Mouse (Mus musculus): ENCODE data around the gene Ino80b.

Ino80b gene

DNA sequence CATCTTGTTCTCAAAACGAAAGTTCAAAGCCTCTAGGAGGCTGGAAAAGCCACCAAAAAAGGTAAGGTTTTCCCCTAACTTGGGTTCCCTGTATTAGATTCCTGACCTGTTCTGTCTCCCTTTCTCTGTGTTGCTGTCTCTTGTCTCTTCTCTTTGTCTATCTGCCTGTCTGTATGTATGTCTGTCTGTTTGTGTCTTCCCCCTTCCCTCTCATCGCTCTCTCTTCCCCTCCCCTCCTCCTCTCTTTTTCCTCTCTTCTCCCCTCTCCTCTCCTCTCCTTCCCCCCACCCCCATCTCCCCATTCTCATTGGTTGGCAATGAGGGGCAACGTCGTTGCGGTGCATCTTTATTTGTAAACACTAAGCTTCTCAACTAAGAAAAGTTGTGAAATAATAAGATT lies at the start of gene Ino80b:
Ino80b (minus strand) TSS at position 101 of the 400 bp plus-strand sequence.
- DNase-seq = no peak

DNA sequence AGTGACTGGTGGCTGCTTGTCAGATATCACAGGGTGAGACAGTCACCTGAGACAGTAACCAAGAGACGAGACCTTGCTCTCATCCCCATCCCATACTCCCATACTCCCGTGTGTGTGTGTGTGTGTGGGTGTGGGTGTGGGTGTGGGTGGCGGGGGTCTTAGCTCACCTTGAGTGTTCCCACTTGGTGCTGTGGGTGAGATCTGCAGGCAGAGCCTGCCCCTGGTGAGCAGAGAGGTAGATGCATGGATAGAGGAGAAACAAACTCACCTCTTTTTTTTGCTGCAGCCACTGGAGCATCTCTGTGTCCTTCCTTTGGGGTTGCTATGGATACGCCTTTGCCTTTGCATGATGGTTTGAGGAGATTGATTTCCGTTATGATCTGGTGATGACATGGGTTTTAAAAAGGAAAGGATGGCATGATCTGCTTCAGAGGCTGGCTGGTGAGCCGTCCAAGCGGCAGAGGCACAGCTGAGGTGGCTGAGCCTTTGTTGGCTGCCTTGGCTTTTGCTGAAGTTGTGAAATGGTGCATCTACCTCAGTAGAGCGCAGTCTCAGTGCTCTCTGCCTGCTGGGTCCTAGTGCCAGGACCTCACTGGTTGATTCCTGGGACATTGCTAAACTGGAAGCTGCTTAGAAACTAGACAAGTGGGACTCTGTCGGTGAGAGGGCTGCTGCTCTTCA lies 47.1 kb upstream of the Ino80b start:
- no peak for DNase-seq

DNA sequence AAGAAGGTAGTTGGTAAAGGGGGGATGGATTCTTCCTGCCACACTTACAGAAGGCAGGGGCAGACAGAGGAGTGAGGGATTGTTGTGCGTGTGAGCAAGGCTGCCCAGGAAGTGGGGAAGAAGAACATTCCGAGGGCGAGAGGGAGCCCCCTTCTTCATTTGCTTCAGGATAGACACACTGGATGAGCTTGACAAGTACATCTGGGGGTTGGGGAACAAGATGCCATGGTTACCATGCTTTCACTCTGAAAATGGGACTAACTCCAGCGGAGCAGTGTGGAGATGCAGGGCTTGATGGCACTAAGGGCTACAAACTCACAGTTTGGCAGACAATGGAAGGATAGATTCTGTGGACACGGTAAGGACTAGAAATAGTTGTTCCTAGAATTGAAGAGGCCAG lies 45.8 kb upstream of the Ino80b start:
- no peak for DNase-seq

DNA sequence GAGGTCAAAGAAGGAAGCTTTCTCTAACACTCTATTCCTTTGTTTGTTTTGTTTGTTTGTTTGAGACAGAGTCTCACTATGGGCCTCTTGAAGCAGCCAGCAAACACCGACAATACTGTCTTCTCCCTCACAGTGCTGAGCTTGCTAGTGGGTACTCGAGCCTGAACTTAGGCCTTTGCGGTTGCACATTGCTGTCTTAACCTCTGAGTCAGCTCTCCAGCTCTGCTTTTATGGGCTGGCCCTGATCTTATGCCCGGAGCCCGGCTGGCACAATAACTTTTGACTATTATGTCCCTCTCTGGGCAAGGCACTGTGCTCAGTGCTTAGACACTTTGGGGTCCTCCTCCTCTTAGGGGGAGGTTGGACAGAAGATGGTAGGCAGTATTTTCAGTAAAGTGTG lies 44.6 kb upstream of the Ino80b start:
- peak in 1 of 2 experiments; percentile 21 for DNase-seq

DNA sequence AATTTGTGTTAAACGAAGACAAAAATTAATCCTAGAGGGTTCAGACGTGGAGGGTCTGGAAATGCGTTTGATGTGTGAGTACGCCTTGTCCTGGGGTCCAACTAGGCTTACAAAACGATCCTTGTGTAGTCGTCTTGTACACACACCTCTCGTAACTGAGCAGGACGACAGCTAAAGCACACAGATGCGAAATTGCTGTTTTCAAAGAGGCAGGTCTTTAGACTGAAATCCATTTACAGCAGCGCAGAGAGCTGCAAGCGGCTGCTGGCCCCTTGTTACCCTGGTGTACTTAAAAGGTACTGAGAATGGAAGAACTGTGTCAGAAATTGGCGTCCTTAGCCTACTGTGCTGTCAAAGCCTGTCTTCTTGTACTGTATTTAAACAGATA lies 41.0 kb upstream of the Ino80b start:
- DNase-seq = no peak

DNA sequence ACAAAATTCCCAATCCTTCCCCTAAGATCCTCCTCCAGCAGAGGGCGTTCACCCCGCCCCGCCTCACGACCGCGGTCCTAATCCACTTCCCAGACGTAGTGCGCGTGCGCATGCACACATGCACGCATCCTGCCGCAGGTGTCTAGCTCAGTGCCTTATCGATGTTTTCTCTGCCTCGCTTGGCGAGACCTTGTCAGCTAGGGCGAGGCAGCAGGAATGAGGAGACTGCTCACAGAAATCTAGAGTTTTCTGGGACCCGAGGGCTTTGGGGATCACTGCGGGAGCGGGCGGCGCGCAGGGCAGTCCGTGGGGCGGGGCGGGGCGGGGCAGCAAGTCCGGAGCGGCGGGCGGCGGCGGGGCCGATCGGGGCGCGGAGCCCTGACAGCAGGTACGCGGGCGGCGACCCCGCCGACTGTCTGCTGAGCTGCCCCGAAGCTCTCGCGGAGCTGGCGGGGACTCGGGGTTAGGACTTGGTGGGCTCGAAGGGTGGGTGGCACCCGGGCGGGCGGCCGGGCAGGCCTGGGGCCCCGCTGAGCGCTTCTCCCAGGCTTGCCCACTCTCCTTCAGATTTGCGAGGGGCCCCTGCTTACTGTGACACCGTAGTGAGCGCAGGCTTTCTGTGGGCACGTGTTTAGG lies 40.5 kb upstream of the Ino80b start, which contains the start of gene Dctn1:
Dctn1 (plus strand) TSS at position 314 of the 636 bp plus-strand sequence.
- DNase-seq = peak; percentile 96 to 98

DNA sequence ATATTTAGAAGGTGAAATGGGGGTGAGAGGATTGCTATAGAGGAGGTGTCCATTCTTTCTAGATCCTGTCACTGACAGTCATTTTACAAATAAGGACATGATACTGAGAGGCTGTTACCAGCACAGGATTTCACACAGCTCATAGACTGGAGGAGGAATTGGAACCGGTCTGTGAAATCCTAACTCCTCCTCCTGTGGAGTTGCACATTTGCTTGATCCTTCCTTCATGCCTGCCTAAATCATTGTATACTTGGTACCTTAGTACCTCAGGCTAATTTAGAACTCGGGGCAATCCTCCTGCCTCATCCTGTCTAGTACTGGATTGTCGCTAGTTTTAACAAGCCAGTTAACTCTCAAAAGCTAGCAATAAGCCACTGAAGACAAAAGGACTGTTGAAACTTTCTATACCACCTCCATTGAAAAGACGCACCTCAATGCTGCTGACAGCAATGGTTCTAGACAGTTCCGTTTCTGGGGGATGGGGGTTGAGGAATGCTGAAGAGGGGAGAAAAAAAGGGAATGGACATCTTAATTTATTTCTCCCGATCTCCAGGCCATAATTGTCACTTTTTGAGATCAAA lies 39.9 kb upstream of the Ino80b start:
- DNase-seq = no peak

DNA sequence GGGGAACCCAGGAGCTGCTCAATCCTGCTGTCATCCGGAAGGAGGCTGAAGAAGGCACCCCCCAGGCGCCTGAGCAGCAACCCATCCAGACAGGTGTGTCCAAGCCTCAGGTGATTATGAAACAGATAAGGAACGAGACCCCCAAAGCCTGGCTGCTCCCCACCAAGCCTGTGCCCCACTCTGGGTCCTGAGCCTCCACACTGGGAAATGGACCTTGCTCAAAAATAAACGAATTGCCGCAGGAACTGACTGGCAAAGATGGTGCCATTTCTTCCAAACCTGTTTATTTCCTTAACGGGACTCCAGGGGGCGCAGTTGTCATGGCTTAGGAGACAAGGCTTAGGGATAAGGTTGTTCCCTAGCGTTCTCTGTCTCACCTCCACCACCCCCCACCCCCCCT lies 37.5 kb upstream of the Ino80b start:
- peak; percentile 77 to 83 for DNase-seq

DNA sequence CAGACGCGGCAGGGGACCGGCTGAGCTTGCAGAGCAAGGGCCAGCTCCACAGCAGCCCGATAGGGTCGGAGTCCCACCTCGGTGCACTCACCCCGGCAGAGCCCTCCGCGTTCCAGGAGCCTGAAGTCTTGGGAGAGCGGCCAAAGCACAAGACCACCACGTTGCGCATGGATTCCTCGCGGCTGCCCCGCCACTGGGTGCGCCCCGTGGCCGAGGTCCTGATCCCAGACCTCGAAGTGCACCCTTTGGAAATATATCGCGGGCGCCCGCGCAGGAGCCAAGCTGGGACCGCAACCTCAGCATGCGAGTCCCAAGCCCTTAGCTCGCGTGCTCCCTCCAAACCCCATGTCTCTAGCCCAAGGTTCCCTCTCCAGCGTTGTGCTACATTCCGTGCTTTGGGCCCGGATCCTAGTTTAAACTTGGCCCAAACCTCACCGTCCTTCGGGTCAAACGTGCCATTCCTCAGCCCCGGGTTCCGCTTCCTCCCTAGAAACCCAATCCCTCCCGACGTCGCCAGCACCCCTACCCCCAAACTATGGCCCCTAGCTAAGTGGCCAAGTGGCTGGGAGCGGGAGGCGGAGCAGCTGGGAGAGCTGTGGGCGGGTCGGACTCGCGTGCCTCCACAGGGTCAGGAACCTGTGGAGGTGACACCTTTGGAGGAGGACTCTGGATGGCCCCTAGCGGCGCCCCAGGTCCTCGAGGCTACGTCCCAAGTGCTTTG lies 36.9 kb upstream of the Ino80b start:
- peak; percentile 57 to 71 for DNase-seq

DNA sequence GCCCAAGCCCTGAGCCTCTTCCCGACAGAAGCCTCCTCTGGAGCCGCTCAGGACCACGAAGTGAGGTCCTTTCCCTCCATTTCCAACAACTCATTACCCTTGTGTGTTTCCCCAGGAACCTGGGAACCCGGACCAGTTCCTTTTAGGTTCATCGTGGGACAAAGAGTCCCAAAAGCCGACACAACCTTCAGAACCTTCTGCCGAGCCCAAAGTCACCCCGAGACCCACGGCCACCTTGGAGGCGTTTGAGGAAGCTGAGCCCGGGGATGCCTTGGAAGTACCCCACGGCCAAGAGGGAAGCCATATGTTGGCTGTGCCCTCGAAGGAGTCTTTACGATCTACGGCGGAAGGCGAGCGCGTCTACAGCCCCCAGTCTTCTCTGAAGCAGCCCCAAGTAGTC lies 36.2 kb upstream of the Ino80b start:
- no peak for DNase-seq

DNA sequence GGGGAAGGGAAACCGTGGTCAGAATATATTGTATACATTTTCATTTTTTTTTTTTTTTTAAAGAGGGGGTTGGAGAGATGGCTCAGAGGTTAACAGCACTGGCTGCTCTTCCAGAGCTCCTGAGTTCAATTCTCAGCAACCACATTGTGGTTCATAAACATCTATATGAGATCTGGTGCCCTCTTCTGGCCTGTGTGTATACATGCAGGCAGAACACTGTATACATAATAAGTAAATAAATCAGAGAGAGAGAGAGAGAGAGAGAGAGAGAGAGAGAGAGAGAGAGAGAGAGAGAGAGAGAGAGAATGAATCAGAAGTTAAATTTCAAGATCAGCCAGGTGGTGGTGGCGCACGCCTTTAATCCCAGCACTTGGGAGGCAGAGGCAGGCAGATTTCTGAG lies 34.2 kb upstream of the Ino80b start:
- peak in 1 of 2 experiments; percentile 39 for DNase-seq

DNA sequence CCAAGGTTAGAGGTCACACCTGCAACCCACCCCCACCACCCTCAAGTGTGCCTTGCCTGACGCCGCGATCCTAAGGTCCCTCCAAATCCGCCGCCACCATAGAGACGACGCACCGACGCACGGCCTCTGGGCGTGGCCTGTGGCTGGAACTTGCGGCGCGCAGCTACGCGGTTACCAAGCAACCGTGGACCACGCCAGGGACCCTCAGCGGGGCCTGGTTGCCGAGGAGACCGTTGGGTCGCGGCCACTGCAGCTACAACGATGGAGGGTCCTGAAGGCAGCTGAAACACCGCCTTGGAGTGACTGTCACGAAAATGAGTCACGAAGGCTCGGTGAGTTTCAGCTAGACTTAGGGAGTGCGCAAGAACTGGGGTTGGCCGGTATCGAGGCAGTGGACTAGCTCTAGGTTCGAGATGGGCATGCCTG lies 31.0 kb upstream of the Ino80b start, which contains the start of the genes Wdr54 and 1700003E16Rik:
Wdr54 (minus strand) TSS at position 139 of the 426 bp plus-strand sequence.
1700003E16Rik (plus strand) TSS at position 146 of the 426 bp plus-strand sequence.
- DNase-seq = peak; percentile 83 to 85

DNA sequence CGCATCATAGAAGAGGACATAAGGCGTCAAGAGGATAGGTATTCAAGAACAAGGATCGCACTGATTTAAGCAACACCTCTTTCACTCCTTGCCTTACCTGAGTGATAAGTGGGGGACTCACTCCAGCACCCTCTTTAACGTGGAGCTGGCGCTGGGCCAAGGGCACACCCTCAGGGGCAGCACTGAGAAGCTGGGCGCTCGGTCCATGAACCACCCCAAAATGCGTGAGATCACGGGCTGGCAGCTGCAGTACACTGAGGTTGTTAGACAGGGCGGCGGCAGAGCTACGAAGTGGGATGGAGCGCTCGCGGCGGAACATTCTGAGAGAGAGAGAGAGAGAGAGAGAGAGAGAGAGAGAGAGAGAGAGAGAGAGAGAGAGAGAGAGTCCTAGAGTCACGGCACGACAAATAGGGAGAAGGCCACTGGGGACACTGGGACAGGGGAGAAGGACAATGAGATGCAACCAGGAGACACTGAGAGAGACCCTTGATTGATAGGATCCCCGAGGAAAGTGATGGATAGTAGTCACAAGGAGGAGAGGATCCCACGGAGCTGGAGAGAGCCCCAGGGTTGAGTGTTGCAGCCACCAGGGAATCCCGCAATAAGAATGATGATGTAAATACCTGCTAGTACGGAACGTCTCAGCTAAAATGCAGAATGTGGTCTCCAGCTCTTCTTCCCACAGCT lies 30.5 kb upstream of the Ino80b start:
- DNase-seq = peak in 1 of 2 experiments; percentile 27

DNA sequence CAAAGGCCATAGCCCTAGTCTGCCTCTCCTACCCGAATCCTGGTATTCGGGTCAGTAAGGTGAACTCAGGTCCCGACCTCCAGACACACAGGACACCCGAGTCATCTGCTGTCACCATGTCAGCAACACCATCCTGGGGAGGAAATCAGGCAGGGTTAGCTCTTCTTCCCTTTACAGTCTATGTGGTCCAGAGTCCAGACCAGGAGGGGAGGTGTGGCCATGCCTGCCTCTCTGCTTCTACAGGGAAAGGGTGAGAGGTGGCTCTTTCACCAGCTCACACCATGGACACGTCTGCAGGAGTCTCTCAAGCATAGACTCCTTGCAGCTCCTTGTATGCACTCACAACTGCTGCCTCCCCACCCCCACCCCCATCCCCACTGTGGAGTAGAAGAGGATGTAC lies 28.3 kb upstream of the Ino80b start:
- no peak for DNase-seq

DNA sequence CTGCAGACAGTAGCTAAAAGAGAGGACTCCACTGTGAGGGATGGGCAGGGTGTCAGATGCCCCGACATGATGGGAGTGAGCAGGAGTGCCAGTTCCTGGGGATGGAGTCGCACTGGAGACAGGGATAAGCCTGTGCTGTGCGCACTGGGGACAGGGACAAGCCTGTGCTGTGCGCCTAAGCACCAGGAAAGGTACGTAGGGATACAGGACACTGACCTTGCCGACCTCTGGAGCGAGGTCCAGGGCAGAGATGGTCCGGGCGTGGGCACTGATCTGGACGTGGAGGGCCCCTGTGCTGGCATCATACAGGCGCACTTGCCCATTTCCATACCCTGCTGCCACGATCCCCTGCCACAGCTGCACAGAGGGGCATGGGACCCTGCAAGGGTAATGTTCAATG lies 27.8 kb upstream of the Ino80b start:
- no peak for DNase-seq

DNA sequence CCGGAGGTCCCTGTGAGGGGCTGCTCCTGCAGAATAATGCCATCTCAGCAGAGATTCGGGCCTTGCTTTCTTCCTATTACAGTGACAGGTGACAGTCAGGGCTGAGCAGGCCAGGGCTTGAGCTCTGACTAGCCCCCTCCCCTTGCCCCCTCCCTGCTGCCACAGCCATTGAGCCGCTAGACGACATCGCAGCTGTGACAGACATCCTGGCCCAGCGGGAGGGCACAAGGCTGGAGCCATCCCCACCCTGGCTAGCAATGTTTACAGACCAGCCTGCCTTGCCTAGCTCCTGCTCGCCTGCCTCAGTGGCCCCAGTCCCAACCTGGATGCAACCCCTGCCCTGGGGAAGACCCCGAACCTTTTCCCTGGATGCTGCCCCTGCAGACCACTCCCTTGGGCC lies 26.5 kb upstream of the Ino80b start:
- DNase-seq = no peak

DNA sequence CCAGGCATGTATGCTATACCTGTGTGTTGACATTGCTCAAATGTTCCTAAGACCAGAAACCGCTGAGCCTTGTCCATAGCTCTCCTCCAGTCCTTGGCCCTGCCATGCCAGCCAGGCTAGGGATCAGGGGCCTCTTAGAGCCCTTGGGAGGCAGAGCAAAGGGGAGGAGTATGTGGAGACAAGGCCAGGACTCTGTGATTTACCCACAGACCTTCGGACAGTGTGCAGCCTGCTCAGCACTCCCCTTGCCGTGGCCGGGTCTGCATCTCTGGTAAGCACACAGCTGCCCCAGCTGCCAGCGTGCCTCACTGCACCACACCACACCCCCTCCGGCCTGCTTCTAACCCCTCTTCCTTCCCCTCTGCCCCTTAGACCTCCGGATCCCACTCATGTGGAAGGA lies 22.0 kb upstream of the Ino80b start:
- DNase-seq = peak in 1 of 2 experiments; percentile 50

DNA sequence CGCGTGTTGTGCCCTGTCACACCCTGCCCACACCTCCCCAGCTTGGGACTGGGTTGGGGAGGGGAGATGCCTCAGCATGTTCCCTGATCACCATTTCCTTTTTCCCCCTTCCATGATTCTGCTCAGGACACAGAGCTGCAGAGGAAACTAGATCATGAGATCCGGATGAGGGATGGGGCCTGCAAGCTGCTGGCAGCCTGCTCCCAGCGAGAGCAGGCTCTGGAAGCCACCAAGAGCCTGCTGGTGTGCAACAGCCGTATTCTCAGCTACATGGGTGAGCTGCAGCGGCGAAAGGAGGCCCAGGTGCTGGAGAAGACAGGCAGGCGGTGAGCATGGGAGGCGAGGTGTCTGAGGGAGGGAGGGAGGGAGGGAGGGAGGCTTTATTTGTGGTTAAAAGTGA lies 20.6 kb upstream of the Ino80b start:
- no peak for DNase-seq

DNA sequence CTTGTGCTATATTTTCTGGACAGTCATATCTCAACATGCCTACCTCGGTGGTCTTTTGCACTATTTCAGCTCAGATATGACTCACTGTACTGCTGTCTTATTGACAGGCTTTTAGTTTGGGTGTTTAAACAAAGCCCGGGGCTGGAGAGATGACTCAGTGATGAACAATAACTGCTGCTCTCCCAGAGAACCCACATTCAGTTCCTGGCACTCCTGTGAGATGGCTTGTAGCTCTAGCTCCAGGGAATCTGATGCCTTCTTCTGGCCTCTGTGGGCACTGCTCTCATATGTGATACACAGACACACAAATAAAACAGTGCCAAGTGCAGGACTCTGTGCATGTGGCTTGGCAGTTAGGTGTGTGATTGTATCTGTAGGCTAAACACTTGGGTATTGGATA lies 20.0 kb upstream of the Ino80b start:
- no peak for DNase-seq

DNA sequence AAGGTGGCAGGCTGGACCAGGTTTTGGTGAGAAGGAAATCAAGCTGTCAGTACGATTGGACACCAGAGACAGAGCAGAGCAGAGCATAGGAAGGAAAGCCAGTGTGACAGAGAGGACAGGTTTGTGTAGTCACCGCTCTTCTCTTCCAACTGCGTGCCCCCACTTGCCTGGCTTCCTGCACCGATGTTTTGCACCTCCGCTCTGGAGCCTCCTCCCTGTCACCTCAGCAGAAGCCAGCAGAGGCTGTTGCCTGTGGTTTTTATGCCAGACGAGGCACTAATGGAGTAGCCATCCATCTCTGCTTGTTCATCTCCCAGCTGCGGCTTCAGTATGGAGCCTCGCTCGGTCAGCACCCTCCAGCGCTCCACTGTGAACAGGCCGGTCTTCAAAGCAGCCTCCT lies 17.7 kb upstream of the Ino80b start:
- DNase-seq = no peak

DNA sequence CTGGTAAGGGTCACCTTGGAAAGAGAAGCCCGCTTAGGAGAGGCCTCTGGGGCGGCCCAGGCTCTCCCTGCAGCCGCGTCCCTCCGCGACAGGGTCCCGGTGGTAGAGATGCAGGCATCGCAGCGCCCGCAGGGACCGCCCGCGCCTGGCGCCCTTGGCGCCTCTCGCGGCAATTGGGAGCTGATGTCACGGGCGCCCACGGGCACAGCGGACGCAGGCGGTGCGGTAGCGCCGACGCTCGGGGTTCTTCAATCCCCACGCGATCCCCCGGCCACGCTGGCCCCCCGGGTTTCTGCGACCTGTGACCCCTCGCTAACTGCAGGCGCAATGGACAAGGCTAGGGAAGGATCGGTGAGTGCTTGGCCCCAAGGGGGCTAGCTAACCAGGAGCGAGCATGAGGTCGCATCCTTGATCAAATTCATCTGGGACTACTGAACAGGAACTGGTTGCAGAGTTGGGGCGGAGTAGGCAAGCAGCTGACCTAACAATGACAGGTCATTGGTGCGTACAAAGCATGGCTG lies 17.0 kb upstream of the Ino80b start:
- DNase-seq = peak; percentile 47 to 64

DNA sequence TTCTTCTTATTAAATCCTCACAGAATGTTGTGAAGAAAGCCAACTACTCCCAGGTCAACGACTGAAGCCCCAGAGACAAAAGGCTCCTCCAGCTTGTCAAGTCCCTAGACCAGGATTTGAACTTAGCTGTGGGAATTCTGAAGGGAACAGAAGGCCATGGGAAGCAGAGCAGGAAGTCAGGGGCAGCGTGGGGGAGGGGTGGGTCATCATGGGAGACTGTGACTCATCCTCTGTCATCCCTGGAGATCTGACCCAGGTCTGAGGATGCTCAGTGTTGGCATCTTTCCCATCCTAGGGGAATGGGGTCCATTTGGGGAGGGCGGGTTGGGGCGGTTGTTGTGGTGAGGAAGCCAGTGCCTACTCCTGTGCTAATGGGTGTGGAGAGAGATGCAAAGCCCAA lies 16.4 kb upstream of the Ino80b start:
- DNase-seq = peak; percentile 39 to 49
